Mouse (Mus musculus): Measurements from ENCODE around the gene Macc1. TPM values are rescaled to one million over a fixed set of nuclear protein-coding genes. Genes with fewer than 3 reads are reported as not detected.

The Macc1 gene
- polyA plus RNA-seq (2016; fragmentation: Nextera tagmentation; extraction: Ambion mirVana) = 0.21 and 0.59 TPM in 2 replicates

DNA sequence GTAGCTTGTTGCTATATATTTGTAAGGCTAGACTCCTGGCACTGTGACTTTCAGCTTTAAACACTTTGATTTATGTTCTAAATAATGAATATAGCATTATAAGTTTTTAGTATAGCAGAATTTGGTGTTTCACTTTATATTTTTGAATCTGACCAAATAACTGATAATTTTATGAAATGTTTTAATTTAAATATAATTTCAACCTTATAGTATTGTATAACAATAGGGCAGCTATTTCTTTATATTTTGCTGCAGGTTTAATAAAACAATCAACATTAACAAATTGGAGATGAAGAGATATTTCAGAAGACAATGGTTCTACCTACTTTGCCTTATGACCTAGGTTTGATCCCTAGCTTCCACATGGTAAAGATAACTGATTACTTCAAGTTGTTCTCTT is at the start of gene Macc1:
TSS of gene Macc1 (plus strand) at position 301 of the 400 bp plus-strand sequence.
- H3K4me1 ChIP-seq = no peaks in the 10 kb centered on the region; the same call in 1 of the 2 replicates
- H3K36me3 ChIP-seq = no peaks in the 10 kb centered on the region
- no peak for DNase-seq (ENCODE audit: low spot score)

DNA sequence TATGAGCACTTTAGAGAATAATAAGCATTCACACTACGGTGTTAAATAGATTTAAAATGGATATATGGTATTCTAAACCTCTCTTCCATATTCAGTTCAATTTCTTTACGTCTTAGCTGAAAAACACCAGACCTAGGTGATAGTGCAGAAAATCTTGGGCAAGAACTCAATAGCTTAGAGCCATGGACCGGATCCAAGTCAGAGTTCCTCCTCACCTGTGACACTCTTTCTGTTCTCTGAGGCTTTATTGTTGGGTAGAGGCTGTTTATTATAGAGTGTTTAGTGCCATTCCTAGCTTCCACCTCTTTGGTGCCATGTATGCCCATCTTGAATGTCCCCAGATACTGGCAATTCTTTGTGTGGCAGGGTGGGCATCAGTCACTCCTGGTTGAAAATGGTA is 49.6 kb upstream of the Macc1 start:
- 98% methylated on average over 3 of the region's 3 CpGs for WGBS
- no peak for DNase-seq (ENCODE audit: low spot score)
- no peak overlapping the region for H3K27ac ChIP-seq
- H3K36me3 ChIP-seq = no peaks in the 10 kb centered on the region
- H3K4me1 ChIP-seq = peaks cover 7% of the 10 kb centered on the region
- no peaks in the 10 kb centered on the region for H3K27me3 ChIP-seq (ENCODE audit: low read depth, poor library complexity, severe bottlenecking)
- H3K4me3 ChIP-seq = no peak overlapping the region
- H3K9me3 ChIP-seq (replicated peaks) = no peaks in the 10 kb centered on the region

More for the DNA sequence above, at the start of gene Macc1:
- H3K4me3 ChIP-seq = no peak within 1 kb of the TSS
- H3K27ac ChIP-seq = no peak within 1 kb of the TSS
- H3K27me3 ChIP-seq (ENCODE audit: low read depth, poor library complexity, severe bottlenecking) = no peaks in the 10 kb centered on the region
- H3K9me3 ChIP-seq (replicated peaks) = no peaks in the 10 kb centered on the region

DNA sequence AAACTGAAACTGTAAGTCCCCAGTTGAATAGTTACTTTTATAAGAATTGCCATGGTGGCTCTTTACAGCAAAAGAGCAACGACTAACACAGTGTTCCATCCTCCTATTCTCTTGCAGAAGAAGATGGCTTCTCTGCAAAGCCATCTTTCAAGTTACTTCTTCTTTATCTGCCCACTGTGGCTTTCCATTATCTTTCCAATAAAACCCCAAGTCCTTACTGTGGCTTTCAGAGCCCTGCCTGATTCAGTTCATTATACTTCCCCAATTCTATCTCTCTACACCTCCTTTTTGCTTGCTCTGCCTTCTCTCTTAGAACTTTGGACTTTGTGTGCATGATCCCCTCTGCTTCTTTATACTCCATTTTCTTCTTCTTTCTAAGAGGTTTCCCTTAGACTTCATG is 45.3 kb upstream of the Macc1 start:
- DNase-seq (ENCODE audit: low spot score) = no peak
- no peak overlapping the region for H3K27ac ChIP-seq
- 72% methylated on average over 1 of the region's 1 CpGs for WGBS

DNA sequence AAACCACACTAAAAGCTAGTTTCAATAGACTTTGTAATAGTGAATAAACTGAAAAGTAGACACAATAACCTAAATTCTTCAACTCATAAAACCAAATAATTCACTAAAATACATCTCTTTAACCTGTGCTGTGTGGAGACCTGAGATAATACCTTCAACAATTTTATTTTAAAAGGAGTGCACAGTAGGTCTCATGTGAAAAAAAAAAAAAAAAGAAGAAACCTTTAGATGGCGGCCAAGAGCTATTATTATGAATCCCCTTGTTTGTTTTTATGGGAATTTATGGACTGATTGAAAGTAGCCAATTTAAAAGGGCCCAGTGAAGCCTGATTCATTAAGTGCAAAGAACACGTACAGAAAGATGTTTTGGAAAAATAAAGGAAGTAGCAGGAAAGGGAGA is 44.0 kb upstream of the Macc1 start:
- no peaks in the 10 kb centered on the region for H3K27me3 ChIP-seq (ENCODE audit: low read depth, poor library complexity, severe bottlenecking)
- peaks cover 16% of the 10 kb centered on the region for H3K4me1 ChIP-seq
- WGBS = 70% methylated on average over 2 of the region's 2 CpGs
- no peak for DNase-seq (ENCODE audit: low spot score)
- H3K4me3 ChIP-seq = no peak overlapping the region
- H3K9me3 ChIP-seq (replicated peaks) = no peaks in the 10 kb centered on the region
- no peak overlapping the region for H3K27ac ChIP-seq
- H3K36me3 ChIP-seq = no peaks in the 10 kb centered on the region

More for the DNA sequence above, 45.3 kb upstream of the Macc1 start:
- Histone ChIP-seq H3K9me3 (replicated peaks) (no peaks in the 10 kb centered on the region), H3K36me3 (no peaks in the 10 kb centered on the region), H3K4me1 (peaks cover 15% of the 10 kb centered on the region), H3K27me3 (ENCODE audit: low read depth, poor library complexity, severe bottlenecking) (no peaks in the 10 kb centered on the region), H3K4me3 (no peak overlapping the region)

DNA sequence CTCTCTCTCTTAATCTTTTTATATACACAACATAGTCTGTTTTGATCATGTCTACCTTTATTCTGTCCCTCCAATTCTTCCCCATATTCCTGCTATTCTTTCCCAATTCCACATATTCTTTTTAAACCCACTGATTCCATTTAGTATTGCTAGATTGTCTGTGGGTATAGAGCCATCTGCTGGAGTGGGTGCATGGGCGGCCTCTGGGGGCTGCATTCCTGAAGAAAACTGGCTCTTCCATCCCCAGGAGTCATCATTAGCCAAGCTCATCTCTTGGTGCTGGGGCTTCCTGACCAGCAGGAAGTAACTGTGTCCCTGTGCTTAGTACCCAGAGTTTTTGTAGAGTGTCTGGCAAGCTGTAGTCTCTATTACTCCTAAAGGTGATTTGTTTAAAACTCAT is 42.1 kb upstream of the Macc1 start:
- Histone ChIP-seq H3K4me3 (no peak overlapping the region), H3K27ac (no peak overlapping the region), H3K36me3 (no peaks in the 10 kb centered on the region), H3K9me3 (replicated peaks) (no peaks in the 10 kb centered on the region), H3K4me1 (peaks cover 11% of the 10 kb centered on the region), H3K27me3 (ENCODE audit: low read depth, poor library complexity, severe bottlenecking) (no peaks in the 10 kb centered on the region)
- no peak for DNase-seq (ENCODE audit: low spot score)
- 69% methylated on average over 1 of the region's 1 CpGs for WGBS

DNA sequence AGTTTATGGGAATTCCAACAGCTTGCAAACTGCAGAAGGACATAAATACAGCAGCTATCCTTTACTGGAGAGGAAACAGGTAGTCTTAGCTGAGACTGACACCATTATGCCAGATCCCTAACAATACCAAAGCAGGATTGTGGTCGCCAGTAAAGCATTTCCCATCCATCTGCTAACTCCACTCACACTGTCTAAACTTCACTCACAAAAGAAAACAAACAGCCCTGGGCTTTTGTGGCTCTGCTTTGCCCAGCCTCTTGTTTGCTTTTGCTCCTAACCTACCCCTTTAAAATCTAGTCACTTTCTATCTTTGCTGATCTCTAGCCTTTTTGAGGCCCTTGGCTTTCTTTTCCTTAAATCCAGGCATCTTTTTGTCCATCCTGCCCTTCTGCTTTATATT is 40.5 kb upstream of the Macc1 start:
- no peak for DNase-seq (ENCODE audit: low spot score)
- Histone ChIP-seq H3K4me1 (peaks cover 9% of the 10 kb centered on the region; the same call in 1 of the 2 replicates), H3K36me3 (no peaks in the 10 kb centered on the region), H3K27me3 (ENCODE audit: low read depth, poor library complexity, severe bottlenecking) (no peaks in the 10 kb centered on the region), H3K4me3 (no peak overlapping the region), H3K27ac (peak overlapping the region; percentile 36; the same call in 1 of the 2 replicates), H3K9me3 (replicated peaks) (no peaks in the 10 kb centered on the region)
- 7% methylated on average over 1 of the region's 1 CpGs for WGBS

DNA sequence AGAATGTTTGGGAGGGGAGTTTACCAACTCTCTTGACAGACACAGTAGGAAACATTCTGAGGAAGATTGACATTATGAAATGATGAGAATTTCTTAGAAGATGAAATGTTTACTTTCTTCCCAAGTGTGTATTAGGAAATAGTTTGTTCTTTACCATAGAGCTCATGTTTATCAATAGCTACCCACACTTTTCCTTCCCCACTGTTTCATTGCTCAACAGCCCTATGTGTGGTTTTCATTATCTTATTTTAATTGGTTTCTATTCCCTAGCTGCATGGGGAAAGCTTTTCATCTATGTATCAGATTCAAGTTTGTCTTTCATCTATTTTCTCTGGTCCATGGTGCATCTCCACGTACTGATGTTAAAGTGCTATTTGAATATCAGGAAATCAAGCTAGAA is 37.8 kb upstream of the Macc1 start:
- DNase-seq (ENCODE audit: low spot score) = no peak
- H3K36me3 ChIP-seq = no peaks in the 10 kb centered on the region
- no peak overlapping the region for H3K4me3 ChIP-seq
- no peaks in the 10 kb centered on the region for H3K27me3 ChIP-seq (ENCODE audit: low read depth, poor library complexity, severe bottlenecking)
- H3K27ac ChIP-seq = no peak overlapping the region
- no peaks in the 10 kb centered on the region for H3K9me3 ChIP-seq (replicated peaks)
- H3K4me1 ChIP-seq = peaks cover 9% of the 10 kb centered on the region; the same call in 1 of the 2 replicates
- 82% methylated on average over 1 of the region's 1 CpGs for WGBS

DNA sequence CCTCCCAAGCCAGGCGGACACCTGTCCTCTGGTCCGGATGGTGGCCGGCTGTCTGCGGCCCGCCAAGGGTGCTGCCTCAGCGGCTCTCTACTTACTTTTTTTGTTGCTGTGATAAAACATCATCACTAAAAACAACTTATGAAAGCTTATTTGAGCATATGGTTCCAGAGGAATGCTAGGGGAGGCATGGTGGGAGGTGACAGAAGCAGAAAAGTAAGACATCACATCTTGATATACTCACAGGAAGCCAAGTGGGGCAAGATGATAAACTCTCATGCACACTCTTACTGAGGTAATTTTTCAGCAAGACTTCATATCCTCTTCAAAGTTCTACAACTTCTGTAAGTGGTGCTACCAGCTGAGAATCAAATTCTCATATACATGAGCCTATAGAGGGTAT is 22.5 kb upstream of the Macc1 start:
- Histone ChIP-seq H3K36me3 (no peaks in the 10 kb centered on the region), H3K4me1 (no peaks in the 10 kb centered on the region), H3K4me3 (no peak overlapping the region), H3K27me3 (ENCODE audit: low read depth, poor library complexity, severe bottlenecking) (no peaks in the 10 kb centered on the region), H3K27ac (no peak overlapping the region), H3K9me3 (replicated peaks) (no peaks in the 10 kb centered on the region)
- WGBS = 96% methylated on average over 6 of the region's 6 CpGs
- DNase-seq (ENCODE audit: low spot score) = no peak

DNA sequence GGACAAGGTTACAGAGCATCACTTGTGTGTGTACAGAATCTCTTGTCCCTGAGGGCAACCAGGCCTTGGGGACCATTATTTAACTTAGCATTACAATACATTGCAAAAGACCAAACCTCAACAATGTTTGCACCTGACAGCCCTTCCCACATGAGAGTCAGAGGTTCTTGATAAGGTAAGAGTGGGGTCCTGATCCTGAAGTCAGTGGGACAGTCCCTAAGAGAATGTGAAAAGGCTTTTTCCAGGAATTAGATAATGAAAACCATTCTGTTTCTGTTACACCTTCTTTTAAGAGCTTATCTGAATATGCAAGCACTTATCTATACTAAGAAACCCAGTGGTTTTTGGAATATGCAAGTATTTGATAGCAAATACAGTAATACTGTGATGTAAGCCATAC is 10.5 kb upstream of the Macc1 start:
- Histone ChIP-seq H3K27ac (no peak overlapping the region), H3K4me3 (no peak overlapping the region), H3K9me3 (replicated peaks) (no peaks in the 10 kb centered on the region), H3K36me3 (no peaks in the 10 kb centered on the region), H3K27me3 (ENCODE audit: low read depth, poor library complexity, severe bottlenecking) (no peaks in the 10 kb centered on the region), H3K4me1 (no peaks in the 10 kb centered on the region)
- no peak for DNase-seq (ENCODE audit: low spot score)

DNA sequence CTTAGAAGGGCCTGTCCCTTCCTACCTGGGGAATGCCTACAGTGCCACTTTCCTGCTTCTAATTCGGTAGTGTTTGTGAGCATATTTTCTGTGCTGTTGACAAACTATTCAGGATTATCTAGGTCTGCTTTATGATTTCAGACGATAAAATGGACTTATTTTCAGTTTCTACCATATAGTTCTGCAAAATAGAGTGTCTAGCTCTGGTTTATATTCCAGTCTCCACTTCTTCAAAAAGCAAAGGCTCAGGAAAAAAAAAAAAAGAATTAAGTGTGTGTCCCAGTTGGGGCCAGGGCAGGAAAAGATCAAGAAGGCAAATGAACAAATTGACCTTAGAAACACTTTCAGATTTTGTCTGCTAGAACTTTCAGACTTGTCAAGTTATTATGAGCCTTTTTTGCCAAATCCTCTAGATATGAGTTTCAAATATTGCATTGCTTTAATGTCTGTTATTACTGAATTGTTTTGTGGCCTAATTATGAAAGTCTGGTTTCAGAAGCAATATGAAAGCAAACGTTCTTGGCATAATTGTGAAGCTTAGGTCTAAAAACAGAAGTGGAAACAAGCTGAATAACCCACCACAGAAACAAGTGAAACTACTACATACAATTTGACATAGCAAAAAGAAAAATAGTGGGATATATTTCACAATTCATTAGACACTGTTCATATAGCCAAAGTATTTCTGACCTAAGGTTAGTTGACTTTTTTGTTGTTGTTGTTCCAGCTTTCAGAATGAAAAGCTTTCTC is 881 bp upstream of the Macc1 start:
- 79% methylated on average over 3 of the region's 3 CpGs for WGBS
- no peak for DNase-seq (ENCODE audit: low spot score)
- Histone ChIP-seq H3K27ac (no peak overlapping the region), H3K4me3 (no peak overlapping the region), H3K36me3 (no peaks in the 10 kb centered on the region), H3K9me3 (replicated peaks) (no peaks in the 10 kb centered on the region), H3K4me1 (no peaks in the 10 kb centered on the region), H3K27me3 (ENCODE audit: low read depth, poor library complexity, severe bottlenecking) (no peaks in the 10 kb centered on the region)

DNA sequence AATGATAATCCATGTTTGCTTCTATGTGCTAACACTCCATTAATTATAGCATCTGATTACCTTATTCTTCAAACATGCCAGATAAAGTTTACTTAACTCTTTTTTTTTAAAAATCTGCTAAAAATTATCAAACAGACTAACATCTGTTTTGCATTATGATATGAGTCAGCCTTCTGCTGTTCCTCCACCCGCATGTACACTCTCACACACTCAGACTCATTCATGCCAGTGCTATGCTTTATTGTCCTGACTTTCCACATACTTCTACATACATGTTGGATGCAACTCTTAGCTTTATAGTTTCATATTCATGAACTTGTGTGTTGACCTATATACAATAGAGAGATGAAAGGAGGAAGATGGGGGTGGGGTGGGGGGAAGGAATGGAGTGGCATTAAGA is 4.7 kb downstream of the Macc1 start:
- no peaks in the 10 kb centered on the region for H3K9me3 ChIP-seq (replicated peaks)
- H3K27me3 ChIP-seq (ENCODE audit: low read depth, poor library complexity, severe bottlenecking) = no peaks in the 10 kb centered on the region
- H3K27ac ChIP-seq = no peak overlapping the region
- no peak for DNase-seq (ENCODE audit: low spot score)
- 36% methylated on average over 1 of the region's 1 CpGs for WGBS
- H3K4me1 ChIP-seq = no peaks in the 10 kb centered on the region; the same call in 1 of the 2 replicates
- no peak overlapping the region for H3K4me3 ChIP-seq
- no peaks in the 10 kb centered on the region for H3K36me3 ChIP-seq

DNA sequence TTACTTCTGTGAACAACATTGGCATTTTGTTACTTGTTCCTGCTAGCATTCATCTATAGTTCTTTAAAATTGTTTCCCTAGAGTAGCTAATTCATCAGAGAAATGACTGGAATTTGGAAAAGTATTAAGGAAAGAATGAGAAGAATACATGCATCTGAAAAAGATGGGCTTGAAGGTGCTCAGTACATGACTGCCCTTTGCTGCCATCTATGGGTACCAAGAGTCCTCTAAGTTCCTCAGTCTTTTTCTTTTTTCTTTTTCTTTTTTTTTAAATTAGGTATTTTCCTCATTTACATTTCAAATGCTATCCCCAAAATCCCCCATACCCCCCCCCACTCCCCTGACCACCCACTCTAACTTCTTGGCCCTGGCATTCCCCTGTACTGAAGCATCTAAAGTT is 11.3 kb downstream of the Macc1 start:
- H3K27ac ChIP-seq = no peak overlapping the region
- no peaks in the 10 kb centered on the region for H3K27me3 ChIP-seq (ENCODE audit: low read depth, poor library complexity, severe bottlenecking)
- H3K36me3 ChIP-seq = no peaks in the 10 kb centered on the region
- no peak for DNase-seq (ENCODE audit: low spot score)
- no peak overlapping the region for H3K4me3 ChIP-seq
- H3K9me3 ChIP-seq (replicated peaks) = no peaks in the 10 kb centered on the region
- no peaks in the 10 kb centered on the region for H3K4me1 ChIP-seq

DNA sequence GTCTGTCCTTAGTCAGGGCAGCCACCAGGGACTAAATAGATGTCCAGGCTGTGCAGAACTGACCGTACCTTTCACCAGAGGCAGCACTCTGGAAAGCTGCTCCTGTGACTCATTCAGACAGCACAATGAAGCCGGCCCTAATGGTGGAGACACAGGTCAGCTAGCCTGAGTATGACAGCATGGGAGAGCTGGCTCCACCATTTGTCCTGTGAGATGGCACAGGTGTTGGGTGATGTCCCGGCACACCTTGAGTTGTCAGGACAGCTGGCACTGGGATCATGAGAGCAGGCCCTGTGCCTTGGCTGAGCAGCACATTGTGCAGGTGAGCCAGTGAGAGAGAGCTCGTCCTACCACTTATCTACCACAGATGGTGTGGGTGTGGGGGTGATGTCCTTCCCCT is 16.6 kb downstream of the Macc1 start:
- H3K4me3 ChIP-seq = no peak overlapping the region
- H3K27ac ChIP-seq = no peak overlapping the region
- WGBS = 85% methylated on average over 4 of the region's 4 CpGs
- H3K9me3 ChIP-seq (replicated peaks) = no peaks in the 10 kb centered on the region
- H3K36me3 ChIP-seq = no peaks in the 10 kb centered on the region
- DNase-seq (ENCODE audit: low spot score) = no peak
- H3K27me3 ChIP-seq (ENCODE audit: low read depth, poor library complexity, severe bottlenecking) = no peaks in the 10 kb centered on the region
- no peaks in the 10 kb centered on the region for H3K4me1 ChIP-seq

DNA sequence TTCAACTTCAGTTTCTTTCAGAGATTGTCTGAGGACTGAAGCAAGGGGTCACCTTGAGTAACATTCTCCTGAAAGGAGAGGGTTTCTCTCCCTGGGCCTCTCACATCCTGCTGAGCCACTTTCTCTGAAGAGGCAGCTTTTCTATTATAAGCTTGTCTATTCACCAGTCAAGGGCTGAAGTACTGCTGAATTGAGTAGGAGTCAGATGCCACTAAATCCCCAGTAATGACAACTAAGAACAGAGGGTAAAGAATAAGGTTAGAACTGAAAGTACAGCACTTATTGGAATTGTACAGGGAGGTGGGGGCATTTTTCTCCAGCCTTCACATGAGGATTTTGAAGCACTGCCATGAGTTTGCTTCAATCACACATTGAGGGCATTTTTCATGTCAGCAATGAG is 19.3 kb downstream of the Macc1 start:
- Histone ChIP-seq H3K27ac (no peak overlapping the region), H3K9me3 (replicated peaks) (no peaks in the 10 kb centered on the region), H3K27me3 (ENCODE audit: low read depth, poor library complexity, severe bottlenecking) (no peaks in the 10 kb centered on the region), H3K36me3 (no peaks in the 10 kb centered on the region), H3K4me3 (no peak overlapping the region), H3K4me1 (no peaks in the 10 kb centered on the region)
- no peak for DNase-seq (ENCODE audit: low spot score)
